In genomic region chr5:19160256-19160655, GRCm38 (mm10) we compare ENCODE assay signal across 11 mouse cellular contexts.
"Had no signal": no experiment of that assay in that cellular context is flagged by ENCODE, and none has a peak within 500 bp of the region (broad histone marks: within the 10 kb centered on the region; RNA-seq: fewer than 3 reads in every experiment).

No protein-coding gene starts in this region.

- DNase-seq: right cerebral cortex, adult 18-20 months; right cerebral cortex, postnatal 14 days; right cerebral cortex, postnatal 25 days; right cerebral cortex, postnatal 4 days; spleen, adult 18-20 months; thymus, adult 18-20 months; thymus, adult 2 months; thymus, postnatal 14 days; thymus, postnatal 25 days; thymus, postnatal 36 days; thymus, postnatal 4 days had no signal
